Mouse (Mus musculus) granulocyte monocyte progenitor cell, adult 5-6 weeks (primary cell): ENCODE measurements at regions not wholly inside any gene's neighbourhood (a gene's known extent, or its start where the extent isn't known, plus 50 kb on each side); places are given as distances from the start of the nearest gene placed in this dataset.

ENCODE experiments used
- ATAC-seq: replicated peaks from 2 replicates; pipeline ENCODE4 v1.8.0; 2016; ENCODE audit warnings: mild to moderate bottlenecking, moderate TSS enrichment, inconsistent platforms; ENCODE audit not compliant: poor library complexity, severe bottlenecking

- ATAC-seq, result no peak
These were observed 74.6 kb upstream of the Fbxl4 start for GRCm38 (mm10) chr4:22282536-22283323.

DNA sequence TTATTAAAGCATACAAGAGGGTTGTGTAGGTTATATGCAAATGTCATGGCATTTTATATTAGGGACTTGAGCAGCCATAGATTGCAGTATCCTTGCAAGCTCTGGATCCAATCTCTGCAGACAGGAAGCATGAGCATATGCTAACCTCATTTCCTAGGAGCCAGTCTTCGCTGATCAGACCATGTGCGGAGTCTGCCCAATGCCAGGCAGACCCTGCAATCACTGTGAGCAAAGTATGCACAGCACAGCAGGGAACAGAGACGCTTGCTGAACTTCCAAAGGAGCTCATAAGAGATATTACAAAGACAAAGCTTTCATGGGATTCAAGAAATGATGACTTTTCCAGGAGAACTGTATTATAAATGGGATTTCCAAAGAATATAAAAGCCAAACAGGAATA, 65.2 kb upstream of the Fbxl4 start:
- no peak for ATAC-seq

GRCm38 (mm10) chr4:22300206-22300605, 57.1 kb upstream of the Fbxl4 start:
- no peak for ATAC-seq

DNA sequence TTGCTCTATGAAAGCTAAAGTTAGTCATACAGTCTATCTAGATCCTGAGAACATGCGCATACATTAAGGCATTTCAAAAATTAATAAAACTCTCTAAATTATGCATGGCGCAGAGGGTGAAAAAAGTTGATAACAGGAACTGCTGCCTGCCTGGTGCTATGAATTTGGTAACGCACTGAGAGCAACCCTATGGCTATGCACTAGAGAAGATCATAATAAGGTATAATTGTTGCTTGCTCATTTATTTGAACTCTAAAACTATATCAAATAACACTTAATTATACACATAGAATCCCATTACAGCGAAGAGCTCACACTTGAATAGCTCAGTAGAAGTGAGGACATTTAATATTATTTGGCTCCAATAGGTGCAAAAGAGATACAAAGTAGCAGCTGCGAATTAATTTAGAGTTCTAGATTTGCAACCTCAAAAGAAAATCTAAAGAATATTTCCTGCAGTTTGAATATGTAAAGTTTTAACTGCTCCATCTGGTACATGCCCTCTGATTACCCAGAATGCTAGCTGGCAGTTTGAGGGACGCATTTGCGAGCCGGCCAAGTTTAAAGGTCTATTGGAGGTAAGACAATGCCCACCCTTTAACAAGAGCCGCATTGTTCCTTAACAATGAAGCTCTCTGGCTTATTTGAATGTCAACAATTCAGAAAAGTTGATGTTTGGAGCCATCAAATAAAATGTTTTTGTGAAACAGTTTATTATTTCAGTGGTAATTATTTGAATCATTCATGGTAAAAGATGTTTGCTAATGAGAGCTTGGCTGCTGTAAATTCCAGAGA, 56.0 kb upstream of the Fbxl4 start:
- ATAC-seq, result no peak

- ATAC-seq, result no peak
These were observed 55.5 kb upstream of the Fbxl4 start for GRCm38 (mm10) chr4:22301943-22302215.

- ATAC-seq, result no peak
These were observed 55.1 kb upstream of the Fbxl4 start for GRCm38 (mm10) chr4:22302262-22302661.
